Mouse (Mus musculus): ENCODE results near the gene Gm5901.

GRCm38 (mm10) chr7:105368521-105368920, 6.3 kb upstream of the Gm5901 start:
- TF ChIP-seq CTCF (IDR thresholded peaks at IDR 0.05; ENCODE audit: low read depth) (no peak), EP300 (IDR thresholded peaks at IDR 0.05; ENCODE audit: low read depth) (no peak)
